Mouse (Mus musculus): Measurements from ENCODE around the gene Pprc1.

DNA sequence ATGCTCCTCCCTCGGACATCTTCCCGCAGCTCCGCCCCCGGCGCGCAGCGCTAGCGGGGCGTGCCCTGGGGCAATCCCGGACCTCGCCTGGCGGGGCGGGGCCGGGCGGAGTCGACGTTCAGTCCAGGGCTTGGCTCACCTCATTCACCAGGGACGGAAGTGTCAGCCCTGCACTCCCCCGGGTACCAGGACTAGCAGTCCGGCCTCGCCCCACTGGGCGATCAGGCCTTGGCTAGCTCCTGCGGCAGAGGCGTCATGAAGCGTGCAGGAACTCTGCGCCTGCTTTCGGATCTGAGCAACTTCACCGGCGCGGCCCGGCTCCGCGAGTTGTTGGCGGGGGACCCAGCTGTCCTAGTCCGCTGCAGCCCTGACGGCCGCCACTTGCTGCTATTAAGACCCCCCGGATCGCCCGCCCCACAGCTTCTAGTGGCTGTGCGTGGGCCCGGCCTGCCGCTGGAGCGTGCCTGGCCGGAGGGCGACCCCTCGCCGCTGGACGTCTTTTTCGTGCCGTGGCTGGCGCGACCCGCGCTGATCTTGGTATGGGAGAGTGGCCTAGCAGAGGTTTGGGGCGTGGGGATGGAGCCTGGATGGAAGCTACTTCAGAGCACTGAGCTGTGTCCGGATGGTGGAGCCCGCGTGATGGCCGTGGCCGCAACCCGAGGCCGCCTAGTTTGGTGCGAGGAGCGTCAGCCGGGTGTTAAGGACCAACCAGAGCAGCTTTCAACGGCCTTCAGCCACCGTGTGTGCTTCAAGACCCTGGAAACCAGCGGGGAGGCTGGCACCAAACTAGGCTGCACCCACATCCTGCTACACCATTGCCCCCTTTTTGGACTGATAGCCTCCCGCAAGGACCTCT, 41.1 kb upstream of the Pprc1 start, which contains the start of gene Hps6:
- peak; percentile 53; the same call in 1 of the 2 replicates for TF ChIP-seq CTCF (IDR thresholded peaks at IDR 0.05; ENCODE audit: borderline replicate concordance, control insufficient read depth, extremely low read depth, insufficient read depth, low read length, poor library complexity)
- TF ChIP-seq POLR2A (IDR thresholded peaks at IDR 0.05; ENCODE audit: control insufficient read depth, extremely low read depth, insufficient read depth, low read length, poor library complexity): peak; percentile 49; the same call in 1 of the 2 replicates
